Mouse (Mus musculus): ENCODE data around the gene Srrm3. TPM values are rescaled to one million over a fixed set of nuclear protein-coding genes. Genes with fewer than 3 reads are reported as not detected.

The Srrm3 gene
- total and polyA plus RNA-seq, 2 experiments from 2014 or later = 50.8 to 106 TPM

- WGBS = 6% methylated on average over 30 of the region's 30 CpGs
- ATAC-seq = no peak
These were observed 81.9 kb downstream of the Srrm3 start for GRCm38 (mm10) chr5:135888405-135889215.

GRCm38 (mm10) chr5:135890323-135890722, 83.6 kb downstream of the Srrm3 start:
- H3K27me3 ChIP-seq (ENCODE audit: insufficient read depth, low read length) = peaks cover 3% of the 10 kb centered on the region; the same call in 1 of the 2 replicates
- WGBS = 53% methylated on average over 4 of the region's 4 CpGs

More at GRCm38 (mm10) chr5:135888405-135889215, 81.9 kb downstream of the Srrm3 start:
- no peaks in the 10 kb centered on the region for H3K4me1 ChIP-seq (ENCODE audit: insufficient read depth, low read length)
- H3K4me2 ChIP-seq (ENCODE audit: low read depth, low read length) = peak overlapping the region; percentile 42
- TF ChIP-seq CTCF (IDR thresholded peaks at IDR 0.05; ENCODE audit: low read depth) = no peak
- peak overlapping the region; percentile 21 for H3K4me3 ChIP-seq (ENCODE audit: low read length)
- no peaks in the 10 kb centered on the region for H3K36me3 ChIP-seq (ENCODE audit: insufficient read depth, low read length)
- H3K9me3 ChIP-seq (ENCODE audit: low read length) = no peaks in the 10 kb centered on the region
- no peak for DNase-seq (ENCODE audit: low spot score)
- H3K27me3 ChIP-seq (ENCODE audit: insufficient read depth, low read length) = peaks cover 3% of the 10 kb centered on the region; the same call in 1 of the 2 replicates
- H3K27ac ChIP-seq = no peak overlapping the region
- no peak overlapping the region for H3K9ac ChIP-seq (replicated peaks; ENCODE audit: low read length)

GRCm38 (mm10) chr5:135890920-135891319, 84.2 kb downstream of the Srrm3 start:
- TF ChIP-seq CTCF (IDR thresholded peaks at IDR 0.05; ENCODE audit: low read depth) = no peak
- peaks cover 3% of the 10 kb centered on the region; the same call in 1 of the 2 replicates for H3K27me3 ChIP-seq (ENCODE audit: insufficient read depth, low read length)
- H3K4me3 ChIP-seq (ENCODE audit: low read length) = no peak overlapping the region
- no peaks in the 10 kb centered on the region for H3K9me3 ChIP-seq (ENCODE audit: low read length)
- no peak overlapping the region for H3K27ac ChIP-seq
- no peaks in the 10 kb centered on the region for H3K4me1 ChIP-seq (ENCODE audit: insufficient read depth, low read length)
- H3K9ac ChIP-seq (replicated peaks; ENCODE audit: low read length) = no peak overlapping the region
- 68% methylated on average over 3 of the region's 3 CpGs for WGBS
- H3K4me2 ChIP-seq (ENCODE audit: low read depth, low read length) = no peak overlapping the region
- no peak for ATAC-seq
- no peaks in the 10 kb centered on the region for H3K36me3 ChIP-seq (ENCODE audit: insufficient read depth, low read length)
- no peak for DNase-seq (ENCODE audit: low spot score)

More at GRCm38 (mm10) chr5:135890323-135890722, 83.6 kb downstream of the Srrm3 start:
- H3K4me1 ChIP-seq (ENCODE audit: insufficient read depth, low read length) = no peaks in the 10 kb centered on the region
- DNase-seq (ENCODE audit: low spot score) (no peak), ATAC-seq (no peak)
- TF ChIP-seq CTCF (IDR thresholded peaks at IDR 0.05; ENCODE audit: low read depth) = no peak
- no peaks in the 10 kb centered on the region for H3K36me3 ChIP-seq (ENCODE audit: insufficient read depth, low read length)
- H3K27ac ChIP-seq = no peak overlapping the region
- H3K4me2 ChIP-seq (ENCODE audit: low read depth, low read length) = no peak overlapping the region
- no peaks in the 10 kb centered on the region for H3K9me3 ChIP-seq (ENCODE audit: low read length)
- no peak overlapping the region for H3K4me3 ChIP-seq (ENCODE audit: low read length)
- no peak overlapping the region for H3K9ac ChIP-seq (replicated peaks; ENCODE audit: low read length)

GRCm38 (mm10) chr5:135892589-135893351, 86.1 kb downstream of the Srrm3 start:
- WGBS = 58% methylated on average over 9 of the region's 9 CpGs
- H3K4me2 ChIP-seq (ENCODE audit: low read depth, low read length) = no peak overlapping the region
- H3K27ac ChIP-seq = no peak overlapping the region
- H3K36me3 ChIP-seq (ENCODE audit: insufficient read depth, low read length) = no peaks in the 10 kb centered on the region
- no peaks in the 10 kb centered on the region; the same call in 1 of the 2 replicates for H3K27me3 ChIP-seq (ENCODE audit: insufficient read depth, low read length)
- no peaks in the 10 kb centered on the region for H3K4me1 ChIP-seq (ENCODE audit: insufficient read depth, low read length)
- no peak for DNase-seq (ENCODE audit: low spot score)
- H3K9me3 ChIP-seq (ENCODE audit: low read length) = no peaks in the 10 kb centered on the region
- H3K9ac ChIP-seq (replicated peaks; ENCODE audit: low read length) = no peak overlapping the region
- no peak for ATAC-seq
- no peak overlapping the region for H3K4me3 ChIP-seq (ENCODE audit: low read length)
- TF ChIP-seq CTCF (IDR thresholded peaks at IDR 0.05; ENCODE audit: low read depth) = no peak

GRCm38 (mm10) chr5:135894958-135895357, 88.3 kb downstream of the Srrm3 start:
- WGBS = 80% methylated on average over 6 of the region's 6 CpGs

GRCm38 (mm10) chr5:135898028-135898427, 91.3 kb downstream of the Srrm3 start:
- Histone ChIP-seq H3K9ac (replicated peaks; ENCODE audit: low read length) (no peak overlapping the region), H3K4me1 (ENCODE audit: insufficient read depth, low read length) (no peaks in the 10 kb centered on the region), H3K4me2 (ENCODE audit: low read depth, low read length) (no peak overlapping the region), H3K9me3 (ENCODE audit: low read length) (no peaks in the 10 kb centered on the region), H3K4me3 (ENCODE audit: low read length) (no peak overlapping the region), H3K27ac (no peak overlapping the region), H3K27me3 (ENCODE audit: insufficient read depth, low read length) (no peaks in the 10 kb centered on the region), H3K36me3 (ENCODE audit: insufficient read depth, low read length) (no peaks in the 10 kb centered on the region)
- ATAC-seq = no peak
- peak; percentile 84 for DNase-seq (ENCODE audit: low spot score)
- peak; percentile 70 for TF ChIP-seq CTCF (IDR thresholded peaks at IDR 0.05; ENCODE audit: low read depth)
- WGBS = 19% methylated on average over 3 of the region's 3 CpGs

More at GRCm38 (mm10) chr5:135894958-135895357, 88.3 kb downstream of the Srrm3 start:
- H3K36me3 ChIP-seq (ENCODE audit: insufficient read depth, low read length) = no peaks in the 10 kb centered on the region
- H3K27me3 ChIP-seq (ENCODE audit: insufficient read depth, low read length) = no peaks in the 10 kb centered on the region; the same call in 1 of the 2 replicates
- DNase-seq (ENCODE audit: low spot score) = no peak
- H3K4me2 ChIP-seq (ENCODE audit: low read depth, low read length) = no peak overlapping the region
- H3K9me3 ChIP-seq (ENCODE audit: low read length) = no peaks in the 10 kb centered on the region
- no peak overlapping the region for H3K9ac ChIP-seq (replicated peaks; ENCODE audit: low read length)
- no peaks in the 10 kb centered on the region for H3K4me1 ChIP-seq (ENCODE audit: insufficient read depth, low read length)
- H3K4me3 ChIP-seq (ENCODE audit: low read length) = no peak overlapping the region
- TF ChIP-seq CTCF (IDR thresholded peaks at IDR 0.05; ENCODE audit: low read depth) = no peak
- ATAC-seq = no peak
- H3K27ac ChIP-seq = no peak overlapping the region

All from hindbrain, postnatal 0 days (tissue).